Mouse (Mus musculus) embryonic stem cell, embryonic (primary cell): ENCODE measurements at regions not wholly inside any gene's neighbourhood (a gene's known extent, or its start where the extent isn't known, plus 50 kb on each side); places are given as distances from the start of the nearest gene placed in this dataset.

Source experiments
- CTCF ChIA-PET, 4 experiments: fragments of 300-600 bp in 2 of 4; fragments of 350-600 bp in 2 of 4; sonication (Branson Sonifier 250); formaldehyde crosslinking; loops; one replicate each; lab custom pipeline; 2022; ENCODE audit warnings: inconsistent platforms in 2 of 4; lab: Charles Lee
- POLR2A ChIA-PET, 4 experiments: fragments of 300-600 bp in 2 of 4; fragments of 350-600 bp in 2 of 4; sonication (Branson Sonifier 250); formaldehyde crosslinking; loops; one replicate each; lab custom pipeline; 2022; ENCODE audit warnings: antibody characterized with exemption in 4 of 4, inconsistent platforms in 1 of 4; lab: Charles Lee

- POLR2A ChIA-PET: interaction anchor here in 1 of 4 experiments (1.2 kb wide), 1 partner anchor 116 kb away, joined by 3 read pairs; no protein-coding TSS in a partner anchor
- CTCF ChIA-PET: interaction anchor here in 3 of 4 experiments (0.6 to 0.8 kb wide), 3 partner anchors 51 to 1412 kb away, joined by 3 to 4 read pairs (median 4); no protein-coding TSS in a partner anchor
Observed at GRCm38 (mm10) chrX:96019556-96019955, 62.8 kb upstream of the Las1l start.

- POLR2A ChIA-PET: no interaction called here
- CTCF ChIA-PET: interaction anchor here in 1 of 4 experiments (0.6 kb wide), 1 partner anchor 52 kb away, joined by 4 read pairs; no protein-coding TSS in a partner anchor
Observed at GRCm38 (mm10) chrX:96020407-96020806, 63.6 kb upstream of the Las1l start.

GRCm38 (mm10) chrX:96025374-96025773, 68.6 kb upstream of the Las1l start:
- POLR2A ChIA-PET: no interaction called here
- CTCF ChIA-PET: no interaction called here

GRCm38 (mm10) chrX:96025876-96026275, 69.1 kb upstream of the Las1l start:
- ChIA-PET POLR2A (no interaction called here), CTCF (no interaction called here)

- ChIA-PET POLR2A (interaction anchor here in 1 of 4 experiments (1.1 kb wide), 1 partner anchor 21 kb away, joined by 3 read pairs; no protein-coding TSS in a partner anchor), CTCF (no interaction called here)
Observed at GRCm38 (mm10) chrX:96031591-96031990, 64.3 kb upstream of the Msn start.

GRCm38 (mm10) chrX:96035307-96035706, 60.5 kb upstream of the Msn start:
- ChIA-PET CTCF (no interaction called here), POLR2A (no interaction called here)

- POLR2A ChIA-PET: no interaction called here
- CTCF ChIA-PET: no interaction called here
Observed at GRCm38 (mm10) chrX:96042193-96042592, 53.6 kb upstream of the Msn start.
